Mouse (Mus musculus) gastrocnemius, postnatal 36 days (tissue): ENCODE measurements around the gene Malrd1. TPM values are rescaled to one million over a fixed set of nuclear protein-coding genes. Genes with fewer than 3 reads are reported as not detected.
"Not testable (repeated sequence)": the region's sequence is repeated elsewhere in the genome, so short reads cannot be mapped to it uniquely, and the experiment has no call there.

Experiments used
- DNase-seq, 2 experiments: peaks; one replicate each; pipeline ENCODE4 v3.0.0; 2022
- intact Hi-C: fragments of 180-260 bp; cut with DNase I; formaldehyde crosslinking; loops from one replicate; pipeline ENCODE4 v1.15.1; 2025
- long read RNA-seq, 2 experiments: library from polyadenylated mRNA; stranded (forward); transcript quantifications; one replicate each; pipeline ENCODE4 v2.0.0; 2021
- total RNA-seq, 2 experiments: library from RNA; stranded (reverse); gene quantifications; 2 replicates each; pipeline ENCODE4 v1.2.3; 2021

Malrd1 gene
- not detected for total RNA-seq
- long read RNA-seq, experiment 1 = 0 reads
- long read RNA-seq, experiment 2 = 0 reads

- DNase-seq = no peak
- intact Hi-C loops = no loop called here
These were observed at the start of gene Malrd1 for GRCm38 (mm10) chr2:15526241-15526924. Gene Malrd1, plus strand, starts transcription at chr2:15526479.

GRCm38 (mm10) chr2:15538643-15539042, 12.4 kb downstream of the Malrd1 start:
- no peak for DNase-seq
- intact Hi-C loops = no loop called here

- DNase-seq = no peak
- intact Hi-C loops = no loop called here
These were observed 87.2 kb downstream of the Malrd1 start for GRCm38 (mm10) chr2:15613327-15613948.

- intact Hi-C loops = no loop called here
- DNase-seq = no peak
These were observed 87.7 kb downstream of the Malrd1 start for GRCm38 (mm10) chr2:15614026-15614425.

- DNase-seq = no peak
- intact Hi-C loops = no loop called here
These were observed 109.5 kb downstream of the Malrd1 start for GRCm38 (mm10) chr2:15635761-15636160.

- intact Hi-C loops = no loop called here
- no peak for DNase-seq
These were observed 117.6 kb downstream of the Malrd1 start for GRCm38 (mm10) chr2:15643864-15644263.

- DNase-seq = no peak
- intact Hi-C loops = no loop called here
These were observed 130.1 kb downstream of the Malrd1 start for GRCm38 (mm10) chr2:15656388-15656787.

- intact Hi-C loops = no loop called here
- no peak for DNase-seq
These were observed 176.7 kb downstream of the Malrd1 start for GRCm38 (mm10) chr2:15702977-15703376.

GRCm38 (mm10) chr2:15740945-15741344, 214.7 kb downstream of the Malrd1 start:
- intact Hi-C loops = no loop called here

GRCm38 (mm10) chr2:15744979-15745688, 218.9 kb downstream of the Malrd1 start:
- intact Hi-C loops = no loop called here
- DNase-seq = no peak

More at GRCm38 (mm10) chr2:15740945-15741344, 214.7 kb downstream of the Malrd1 start:
- no peak for DNase-seq

GRCm38 (mm10) chr2:15784818-15785217, 258.5 kb downstream of the Malrd1 start:
- no peak for DNase-seq
- intact Hi-C loops = no loop called here

- no peak for DNase-seq
- intact Hi-C loops = no loop called here
These were observed 289.4 kb downstream of the Malrd1 start for GRCm38 (mm10) chr2:15815724-15816123.

- DNase-seq = peak in 1 of 2 experiments; percentile 3
These were observed 343.1 kb downstream of the Malrd1 start for GRCm38 (mm10) chr2:15869380-15869779.

GRCm38 (mm10) chr2:15893418-15894120, 367.3 kb downstream of the Malrd1 start:
- DNase-seq = no peak
- intact Hi-C loops = no loop called here

More at GRCm38 (mm10) chr2:15869380-15869779, 343.1 kb downstream of the Malrd1 start:
- intact Hi-C loops = no loop called here

- DNase-seq = no peak
- intact Hi-C loops = no loop called here
These were observed 399.2 kb downstream of the Malrd1 start for GRCm38 (mm10) chr2:15925432-15925831.

- no peak for DNase-seq
- intact Hi-C loops = no loop called here
These were observed 399.8 kb downstream of the Malrd1 start for GRCm38 (mm10) chr2:15926041-15926440.

- intact Hi-C loops = no loop called here
- no peak for DNase-seq
These were observed 405.2 kb downstream of the Malrd1 start for GRCm38 (mm10) chr2:15931479-15931878.

GRCm38 (mm10) chr2:15931924-15932323, 405.6 kb downstream of the Malrd1 start:
- intact Hi-C loops = no loop called here

GRCm38 (mm10) chr2:15932340-15932739, 406.1 kb downstream of the Malrd1 start:
- no peak for DNase-seq
- intact Hi-C loops = no loop called here

More at GRCm38 (mm10) chr2:15931924-15932323, 405.6 kb downstream of the Malrd1 start:
- no peak for DNase-seq

GRCm38 (mm10) chr2:16002925-16003324, 476.6 kb downstream of the Malrd1 start:
- DNase-seq = no peak
- intact Hi-C loops = no loop called here

GRCm38 (mm10) chr2:16017046-16017445, 490.8 kb downstream of the Malrd1 start:
- DNase-seq, intact Hi-C loops: not testable (repeated sequence)
